Mouse (Mus musculus): ENCODE measurements at regions not wholly inside any gene's neighbourhood (a gene's known extent, or its start where the extent isn't known, plus 50 kb on each side); places are given as distances from the start of the nearest gene placed in this dataset.

- WGBS = 60% methylated on average over 5 of the region's 5 CpGs
- no peaks in the 10 kb centered on the region for H3K36me3 ChIP-seq (ENCODE audit: control insufficient read depth, insufficient read depth, low read length)
- no peak for DNase-seq (ENCODE audit: low spot score)
- no peak for ATAC-seq (ENCODE audit: low FRiP score, low TSS enrichment)
- no peak overlapping the region for H3K4me3 ChIP-seq (ENCODE audit: low read depth, low read length)
- no peaks in the 10 kb centered on the region for H3K4me1 ChIP-seq (replicated peaks; ENCODE audit: control insufficient read depth, insufficient read depth)
- no peaks in the 10 kb centered on the region for H3K9me3 ChIP-seq (ENCODE audit: control insufficient read depth, low read length)
- no peak overlapping the region for H3K27ac ChIP-seq (replicated peaks)
- H3K9ac ChIP-seq (ENCODE audit: low read length) = no peak overlapping the region
- H3K4me2 ChIP-seq (replicated peaks; ENCODE audit: low read depth) = no peak overlapping the region
- H3K27me3 ChIP-seq (ENCODE audit: control insufficient read depth, insufficient read depth, low read length) = no peaks in the 10 kb centered on the region
- TF ChIP-seq CTCF (IDR thresholded peaks at IDR 0.05; ENCODE audit: low read depth) (no peak), EP300 (optimal IDR thresholded peaks at IDR 0.05) (no peak)
Observed at GRCm38 (mm10) chr3:143016758-143017157, 135.0 kb upstream of the Pkn2 start.

- no peak for ATAC-seq (ENCODE audit: low FRiP score, low TSS enrichment)
- TF ChIP-seq EP300 (optimal IDR thresholded peaks at IDR 0.05) (no peak), CTCF (IDR thresholded peaks at IDR 0.05; ENCODE audit: low read depth) (no peak)
- DNase-seq (ENCODE audit: low spot score) = no peak
Observed at GRCm38 (mm10) chr3:143014421-143014820, 132.6 kb upstream of the Pkn2 start.

GRCm38 (mm10) chr3:143007047-143007446 is 125.2 kb upstream of the Pkn2 start:
- H3K27ac ChIP-seq (replicated peaks) = no peak overlapping the region
- no peak overlapping the region for H3K4me3 ChIP-seq (ENCODE audit: low read depth, low read length)
- H3K9ac ChIP-seq (ENCODE audit: low read length) = no peak overlapping the region
- TF ChIP-seq EP300 (optimal IDR thresholded peaks at IDR 0.05) (no peak), CTCF (IDR thresholded peaks at IDR 0.05; ENCODE audit: low read depth) (no peak)
- no peaks in the 10 kb centered on the region for H3K4me1 ChIP-seq (replicated peaks; ENCODE audit: control insufficient read depth, insufficient read depth)
- DNase-seq (ENCODE audit: low spot score) (peak; percentile 23), ATAC-seq (ENCODE audit: low FRiP score, low TSS enrichment) (no peak)
- H3K27me3 ChIP-seq (ENCODE audit: control insufficient read depth, insufficient read depth, low read length) = no peaks in the 10 kb centered on the region
- H3K36me3 ChIP-seq (ENCODE audit: control insufficient read depth, insufficient read depth, low read length) = no peaks in the 10 kb centered on the region
- no peak overlapping the region for H3K4me2 ChIP-seq (replicated peaks; ENCODE audit: low read depth)
- WGBS = 39% methylated on average over 3 of the region's 3 CpGs
- H3K9me3 ChIP-seq (ENCODE audit: control insufficient read depth, low read length) = no peaks in the 10 kb centered on the region

More at GRCm38 (mm10) chr3:143014421-143014820, 132.6 kb upstream of the Pkn2 start:
- no peaks in the 10 kb centered on the region for H3K27me3 ChIP-seq (ENCODE audit: control insufficient read depth, insufficient read depth, low read length)
- WGBS = 73% methylated on average over 4 of the region's 4 CpGs
- H3K36me3 ChIP-seq (ENCODE audit: control insufficient read depth, insufficient read depth, low read length) = no peaks in the 10 kb centered on the region
- no peaks in the 10 kb centered on the region for H3K9me3 ChIP-seq (ENCODE audit: control insufficient read depth, low read length)
- no peak overlapping the region for H3K27ac ChIP-seq (replicated peaks)
- no peak overlapping the region for H3K9ac ChIP-seq (ENCODE audit: low read length)
- H3K4me1 ChIP-seq (replicated peaks; ENCODE audit: control insufficient read depth, insufficient read depth) = no peaks in the 10 kb centered on the region
- no peak overlapping the region for H3K4me3 ChIP-seq (ENCODE audit: low read depth, low read length)
- H3K4me2 ChIP-seq (replicated peaks; ENCODE audit: low read depth) = no peak overlapping the region

- Histone ChIP-seq H3K36me3 (ENCODE audit: control insufficient read depth, insufficient read depth, low read length) (no peaks in the 10 kb centered on the region), H3K4me2 (replicated peaks; ENCODE audit: low read depth) (no peak overlapping the region), H3K27ac (replicated peaks) (no peak overlapping the region), H3K9me3 (ENCODE audit: control insufficient read depth, low read length) (no peaks in the 10 kb centered on the region), H3K27me3 (ENCODE audit: control insufficient read depth, insufficient read depth, low read length) (no peaks in the 10 kb centered on the region), H3K9ac (ENCODE audit: low read length) (no peak overlapping the region), H3K4me3 (ENCODE audit: low read depth, low read length) (no peak overlapping the region), H3K4me1 (replicated peaks; ENCODE audit: control insufficient read depth, insufficient read depth) (no peaks in the 10 kb centered on the region)
- ATAC-seq (ENCODE audit: low FRiP score, low TSS enrichment) = no peak
- DNase-seq (ENCODE audit: low spot score) = no peak
- TF ChIP-seq CTCF (IDR thresholded peaks at IDR 0.05; ENCODE audit: low read depth) (no peak), EP300 (optimal IDR thresholded peaks at IDR 0.05) (no peak)
- 61% methylated on average over 5 of the region's 5 CpGs for WGBS
Observed at GRCm38 (mm10) chr3:143001952-143002351, 120.1 kb upstream of the Pkn2 start.

GRCm38 (mm10) chr3:142995981-142996743 is 114.4 kb upstream of the Pkn2 start:
- ATAC-seq (ENCODE audit: low FRiP score, low TSS enrichment) (no peak), DNase-seq (ENCODE audit: low spot score) (no peak)
- no peak overlapping the region for H3K4me2 ChIP-seq (replicated peaks; ENCODE audit: low read depth)
- no peaks in the 10 kb centered on the region for H3K27me3 ChIP-seq (ENCODE audit: control insufficient read depth, insufficient read depth, low read length)
- no peak overlapping the region for H3K27ac ChIP-seq (replicated peaks)
- no peak overlapping the region for H3K4me3 ChIP-seq (ENCODE audit: low read depth, low read length)
- H3K9ac ChIP-seq (ENCODE audit: low read length) = no peak overlapping the region
- no peaks in the 10 kb centered on the region for H3K9me3 ChIP-seq (ENCODE audit: control insufficient read depth, low read length)
- no peaks in the 10 kb centered on the region for H3K4me1 ChIP-seq (replicated peaks; ENCODE audit: control insufficient read depth, insufficient read depth)
- WGBS = 48% methylated on average over 3 of the region's 3 CpGs
- no peaks in the 10 kb centered on the region for H3K36me3 ChIP-seq (ENCODE audit: control insufficient read depth, insufficient read depth, low read length)
- no peak for TF ChIP-seq EP300 (optimal IDR thresholded peaks at IDR 0.05)
- TF ChIP-seq CTCF (IDR thresholded peaks at IDR 0.05; ENCODE audit: low read depth) = peak; percentile 62

- 54% methylated on average over 5 of the region's 5 CpGs for WGBS
- H3K36me3 ChIP-seq (ENCODE audit: control insufficient read depth, insufficient read depth, low read length) = no peaks in the 10 kb centered on the region
- no peak overlapping the region for H3K9ac ChIP-seq (ENCODE audit: low read length)
- DNase-seq (ENCODE audit: low spot score) (no peak), ATAC-seq (ENCODE audit: low FRiP score, low TSS enrichment) (peak; percentile 78; the same call in 1 of the 2 replicates)
- TF ChIP-seq CTCF (IDR thresholded peaks at IDR 0.05; ENCODE audit: low read depth) (no peak), EP300 (optimal IDR thresholded peaks at IDR 0.05) (no peak)
- no peak overlapping the region for H3K4me2 ChIP-seq (replicated peaks; ENCODE audit: low read depth)
- H3K27ac ChIP-seq (replicated peaks) = peak overlapping the region; percentile 41
- no peaks in the 10 kb centered on the region for H3K9me3 ChIP-seq (ENCODE audit: control insufficient read depth, low read length)
- no peak overlapping the region for H3K4me3 ChIP-seq (ENCODE audit: low read depth, low read length)
- no peaks in the 10 kb centered on the region for H3K4me1 ChIP-seq (replicated peaks; ENCODE audit: control insufficient read depth, insufficient read depth)
- H3K27me3 ChIP-seq (ENCODE audit: control insufficient read depth, insufficient read depth, low read length) = no peaks in the 10 kb centered on the region
Observed at GRCm38 (mm10) chr3:142984547-142984946, 102.7 kb upstream of the Pkn2 start.
